Mouse (Mus musculus): ENCODE results near the gene 4930451I11Rik.
A peak's percentile ranks its signal among the peaks of the same experiment; 100 is the strongest.

Gene 4930451I11Rik

DNA sequence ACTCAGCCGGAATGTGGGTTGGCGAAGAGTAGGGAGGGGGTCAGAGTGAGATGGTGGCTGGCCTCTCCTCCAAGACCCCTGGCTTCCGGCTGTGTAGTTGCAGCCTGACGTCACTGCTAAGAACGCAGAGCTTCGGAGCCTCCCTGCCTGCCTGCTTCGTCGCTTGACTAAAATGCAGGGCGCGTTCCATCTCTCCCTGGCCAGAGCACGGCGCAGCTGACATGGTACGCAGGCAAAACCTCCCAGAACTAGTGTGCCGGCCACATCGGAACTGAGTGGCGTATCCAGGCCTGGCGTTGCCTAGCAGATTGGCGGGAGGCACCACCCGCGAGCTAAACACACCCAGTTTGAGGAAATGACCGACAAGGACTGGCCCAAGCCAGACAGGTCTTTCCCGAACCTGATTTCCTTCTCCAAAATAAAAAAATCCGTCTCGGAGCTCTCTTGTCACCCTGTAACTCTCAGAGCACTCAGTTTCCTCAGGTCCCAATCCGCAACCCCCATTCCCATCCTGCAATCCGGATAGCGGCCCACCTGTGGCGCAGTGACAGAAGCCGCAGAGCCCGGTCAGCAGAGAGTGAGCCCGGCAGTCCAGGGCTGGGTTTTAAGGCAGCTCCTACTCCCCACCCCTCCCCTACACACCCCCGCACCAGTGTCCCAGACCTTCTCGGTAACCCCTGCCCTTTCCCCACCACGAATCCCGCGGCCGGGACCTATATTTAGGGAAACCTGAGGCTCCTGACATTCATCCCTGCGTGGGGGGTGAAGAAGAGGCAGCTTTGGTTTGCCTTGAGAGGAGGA is 31.8 kb downstream of the 4930451I11Rik start:
- DNase-seq, result no peak

GRCm38 (mm10) chr7:126799050-126799467 is 32.4 kb downstream of the 4930451I11Rik start:
- peak; percentile 98 for DNase-seq

- no peak for DNase-seq
Observed at GRCm38 (mm10) chr7:126798127-126799049, 33.1 kb downstream of the 4930451I11Rik start.

DNA sequence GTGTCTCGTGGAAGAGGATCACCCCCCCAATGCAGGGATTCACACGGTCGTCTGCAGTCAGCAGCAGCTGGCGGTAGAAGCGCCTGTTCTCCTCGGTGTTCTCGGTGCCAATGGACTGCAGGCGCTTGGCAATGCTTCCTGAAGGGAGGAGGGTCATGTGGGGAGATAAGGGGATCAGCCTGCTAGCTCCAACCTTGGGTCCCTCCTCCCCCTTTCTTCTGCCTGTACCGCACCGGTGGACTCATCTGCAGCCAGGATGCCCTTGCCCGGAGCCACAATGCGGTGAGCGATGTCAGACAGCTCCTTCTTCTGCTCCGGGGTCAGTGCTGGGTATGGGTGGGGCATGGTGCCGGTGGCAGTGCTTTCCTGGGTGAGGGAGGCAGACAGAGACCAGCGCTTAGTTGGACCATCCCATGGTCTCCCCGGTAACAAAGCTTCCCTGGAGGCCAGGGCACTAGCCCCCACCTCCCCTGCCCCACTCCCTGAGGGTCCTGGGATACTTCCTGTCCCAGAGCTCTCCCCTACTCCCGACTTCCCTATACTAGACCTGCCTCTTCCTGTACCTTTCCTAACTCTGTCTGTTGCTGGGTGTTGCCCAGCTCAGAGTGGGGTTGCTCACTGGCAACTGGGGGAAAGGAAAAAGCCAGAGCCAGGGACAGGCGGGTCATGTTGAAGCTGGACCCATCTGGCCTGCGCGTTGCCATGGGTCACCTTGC is 33.9 kb downstream of the 4930451I11Rik start, which contains the start of gene Fam57b:
TSS of gene Fam57b (plus strand) at position 258 of the 716 bp plus-strand sequence.
- peak; percentile 63 for DNase-seq

- DNase-seq, result peak; percentile 56
Observed at GRCm38 (mm10) chr7:126796350-126796932, 35.0 kb downstream of the 4930451I11Rik start.

DNA sequence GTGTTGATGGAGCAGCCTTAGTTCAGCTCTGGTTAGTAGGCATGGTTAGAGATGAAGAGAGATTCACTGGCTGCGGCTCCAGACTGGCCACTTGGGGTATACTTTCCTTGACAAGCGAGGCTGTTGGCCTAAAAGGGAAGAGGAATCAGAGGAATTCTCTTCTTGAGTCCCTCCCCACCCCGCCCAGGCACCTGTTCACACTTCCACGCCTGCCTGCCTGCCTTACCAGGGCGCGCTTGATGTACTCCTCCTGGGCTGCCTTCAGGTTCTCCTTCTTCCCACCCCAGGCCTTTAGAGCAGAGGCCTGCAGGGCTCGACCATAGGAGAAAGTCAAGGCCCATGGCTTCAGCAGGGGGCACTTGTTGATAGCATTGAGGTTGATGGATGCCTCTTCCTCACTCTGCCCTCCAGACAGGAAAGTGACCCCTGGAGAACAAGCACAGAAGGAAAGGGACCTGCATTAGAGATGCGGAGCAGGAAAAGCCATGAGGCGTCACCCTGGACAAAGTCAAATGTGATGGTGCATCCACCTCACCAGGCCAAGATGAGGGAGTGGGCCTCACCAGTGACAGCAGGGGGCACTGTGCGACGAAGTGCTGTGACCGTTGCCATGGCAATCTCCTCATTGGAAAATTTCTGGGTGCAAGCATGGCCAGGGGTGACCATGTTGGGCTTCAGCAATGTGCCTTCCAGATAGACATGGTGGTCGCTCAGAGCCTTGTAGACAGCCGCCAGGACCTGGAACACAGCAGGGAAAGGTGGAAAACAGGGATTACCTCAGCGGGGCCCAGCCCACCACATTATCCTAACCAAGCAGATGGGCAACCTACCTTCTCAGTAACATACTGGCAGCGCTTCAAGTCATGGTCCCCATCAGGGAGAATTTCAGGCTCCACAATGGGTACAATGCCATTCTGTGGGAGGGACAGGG is 35.8 kb downstream of the 4930451I11Rik start:
- DNase-seq, result no peak

DNA sequence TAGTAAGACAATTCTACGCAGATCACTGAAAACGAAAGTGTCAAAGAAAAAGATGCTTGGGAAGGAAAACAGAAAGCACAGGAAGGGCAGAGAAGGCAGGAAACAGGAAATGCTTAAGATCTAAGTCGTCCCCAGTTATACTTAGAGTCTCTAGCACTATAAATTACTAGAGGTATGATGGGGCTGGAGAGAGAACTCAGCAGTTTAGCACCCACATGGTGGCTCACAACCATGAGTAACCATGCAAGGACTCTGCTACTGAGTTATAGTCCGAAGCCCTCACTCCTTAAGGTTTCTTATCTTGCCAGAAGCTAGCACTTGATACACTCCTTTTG is 37.2 kb downstream of the 4930451I11Rik start:
- DNase-seq, result no peak

GRCm38 (mm10) chr7:126793456-126794270 is 37.8 kb downstream of the 4930451I11Rik start:
- DNase-seq, result no peak

DNA sequence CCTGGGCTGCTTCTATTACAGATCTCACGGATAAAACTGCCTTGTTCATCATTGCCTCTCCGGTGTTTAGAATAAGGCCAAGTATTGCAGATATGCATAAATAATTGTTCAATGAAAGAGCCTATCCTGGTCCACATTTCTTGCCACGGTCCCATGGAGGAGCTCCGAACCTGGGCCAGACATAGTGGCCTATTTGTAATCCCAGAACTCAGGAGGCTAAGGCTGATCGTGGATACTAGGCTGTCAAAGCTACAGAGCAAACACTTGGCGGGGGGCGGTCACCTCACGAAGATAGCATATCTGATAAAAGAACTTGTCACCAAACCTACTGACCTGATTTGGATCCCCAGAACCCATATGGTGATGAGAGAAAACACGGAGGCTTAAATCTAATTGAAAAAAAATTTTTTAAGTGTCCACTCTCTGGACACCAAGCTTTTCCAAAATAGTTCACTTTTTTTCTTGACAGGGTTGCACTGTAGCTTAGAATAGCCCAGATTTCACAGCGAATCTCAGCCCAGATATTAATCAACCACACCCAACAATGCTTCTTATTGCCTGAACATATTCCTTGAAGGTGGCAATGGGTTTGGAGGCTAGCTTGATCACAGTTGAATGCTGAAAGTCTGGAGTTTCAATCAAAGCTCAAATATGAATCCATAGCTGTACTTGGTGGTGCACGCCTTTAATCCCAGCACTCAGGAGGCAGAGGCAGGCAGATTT is 38.6 kb downstream of the 4930451I11Rik start:
- no peak for DNase-seq

- DNase-seq, result peak; percentile 99
Observed at GRCm38 (mm10) chr7:126791851-126792720, 39.4 kb downstream of the 4930451I11Rik start, which contains the start of gene Ppp4c. Gene Ppp4c (minus strand): TSS chr7:126792496.

DNA sequence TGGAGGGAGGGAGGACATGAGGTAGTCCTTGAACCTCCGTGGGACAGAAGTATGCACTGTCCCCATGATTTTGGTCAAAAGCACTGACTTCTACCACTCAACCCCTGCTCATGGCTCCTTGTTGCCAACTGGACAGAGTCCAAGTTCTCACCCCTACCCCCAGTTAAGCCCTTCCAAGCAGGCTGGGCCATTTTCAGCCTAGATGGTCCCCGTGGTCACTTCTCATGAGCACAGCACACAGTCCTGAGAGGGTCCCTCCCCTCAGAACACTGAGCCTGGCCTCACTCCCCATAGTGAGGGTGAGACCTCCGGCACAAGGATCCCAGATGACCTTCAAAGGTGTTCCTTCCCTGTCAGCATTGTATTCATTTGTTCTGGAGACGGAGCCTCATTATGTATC is 42.3 kb downstream of the 4930451I11Rik start:
- no peak for DNase-seq

DNA sequence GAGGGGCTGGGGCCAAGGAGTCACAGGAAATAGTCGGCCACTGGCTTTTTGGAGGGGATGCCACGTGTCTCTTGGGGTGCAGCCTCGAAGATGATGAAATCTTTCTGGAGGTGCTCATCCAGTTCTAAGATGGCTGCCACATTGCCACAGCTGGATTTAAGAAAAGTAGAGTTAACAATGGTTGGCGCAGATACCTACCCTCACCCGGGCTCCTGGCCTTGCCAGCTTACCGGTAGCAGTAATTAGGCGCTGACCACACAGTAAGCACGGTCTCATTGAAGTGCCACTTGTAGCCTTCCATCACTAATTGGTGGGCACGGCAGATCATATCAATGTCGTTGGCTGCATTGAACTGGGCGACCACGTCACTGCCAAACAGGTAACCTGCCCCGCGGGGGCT is 45.3 kb downstream of the 4930451I11Rik start:
- DNase-seq, result no peak

DNA sequence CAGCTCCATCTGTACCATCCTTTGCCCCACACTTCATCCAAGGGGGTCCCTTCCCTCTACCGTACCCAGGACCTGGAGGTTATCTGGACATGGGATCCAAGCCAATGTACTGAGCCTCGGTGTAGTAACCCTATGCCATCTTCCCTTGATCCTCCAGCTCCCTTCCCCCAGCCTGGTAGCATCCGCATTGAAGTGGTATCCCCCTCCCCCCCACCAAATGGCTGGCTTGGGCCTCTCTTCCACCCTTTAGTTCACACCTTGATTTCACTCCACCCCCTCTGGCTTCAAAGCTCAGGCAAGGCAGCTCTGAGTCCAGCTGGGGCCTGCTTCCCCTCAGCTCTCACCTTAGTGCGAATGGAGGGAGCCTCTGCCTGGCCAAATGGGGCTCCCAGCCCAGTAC is 46.4 kb downstream of the 4930451I11Rik start:
- DNase-seq, result no peak

GRCm38 (mm10) chr7:126784469-126784868 is 47.0 kb downstream of the 4930451I11Rik start:
- no peak for DNase-seq

DNA sequence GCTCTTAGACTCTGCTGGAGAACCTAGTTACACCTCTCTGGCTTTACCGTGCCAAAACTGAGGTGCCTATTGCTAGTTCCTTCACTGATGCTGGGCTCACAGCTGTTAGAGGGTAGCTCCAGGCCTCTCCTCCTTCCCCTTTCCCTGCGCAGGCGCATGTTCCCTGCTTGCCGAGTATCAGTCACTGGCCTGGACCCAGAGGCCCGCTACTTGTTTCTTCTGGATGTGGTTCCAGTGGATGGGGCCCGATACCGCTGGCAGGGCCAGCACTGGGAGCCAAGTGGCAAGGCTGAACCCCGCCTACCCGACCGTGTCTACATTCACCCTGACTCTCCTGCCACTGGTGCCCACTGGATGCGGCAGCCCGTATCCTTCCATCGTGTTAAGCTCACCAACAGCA is 48.7 kb downstream of the 4930451I11Rik start:
- DNase-seq, result no peak

DNA sequence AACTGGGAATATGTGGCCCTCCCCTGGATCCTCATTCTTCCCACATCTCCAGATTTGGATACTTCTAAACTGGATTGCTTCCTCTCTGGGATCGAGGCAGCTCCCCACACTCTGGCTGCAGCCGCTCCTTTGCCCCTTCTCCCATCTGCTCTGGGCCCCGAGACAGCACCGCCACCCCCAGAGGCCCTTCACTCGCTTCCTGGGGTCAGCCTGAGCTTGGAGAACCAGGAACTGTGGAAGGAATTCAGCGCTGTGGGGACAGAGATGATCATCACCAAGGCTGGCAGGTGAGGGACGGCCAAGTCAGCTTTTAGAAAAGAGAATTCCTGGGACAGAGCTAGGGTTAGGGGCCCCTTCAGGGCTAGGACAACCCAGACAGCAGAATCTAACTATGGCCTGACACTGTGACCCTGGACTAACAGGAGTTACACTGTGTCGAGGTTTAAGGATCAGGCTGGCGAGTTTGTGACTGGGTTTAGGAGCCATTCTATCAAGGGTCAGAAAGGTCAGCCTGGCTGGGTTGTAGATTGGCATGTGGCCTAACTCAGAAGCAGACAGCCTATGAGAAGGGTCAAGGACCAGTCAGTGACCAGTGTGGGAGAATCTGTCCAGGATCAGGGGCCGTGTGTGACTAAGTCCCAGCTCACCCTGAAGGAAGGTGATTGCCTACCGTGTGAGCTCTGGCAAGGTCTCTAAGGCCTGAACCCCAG is 49.6 kb downstream of the 4930451I11Rik start:
- no peak for DNase-seq

GRCm38 (mm10) chr7:126780971-126781635 is 50.3 kb downstream of the 4930451I11Rik start, which contains the start of gene Tbx6:
Gene Tbx6 (plus strand): TSS chr7:126781483.
- DNase-seq, result peak; percentile 70
